Mouse (Mus musculus) midbrain, embryonic 11.5 days (tissue): ENCODE data around the gene Sinhcaf. TPM values are rescaled to one million over a fixed set of nuclear protein-coding genes. Genes with fewer than 3 reads are reported as not detected.

Experiments
- ATAC-seq: fragments of 200-750 bp; cut with Nextera tagmentation; 2 replicates; pipeline ENCODE4 v1.8.0; 2017; ENCODE audit warnings: moderate TSS enrichment, moderate library complexity; ENCODE audit not compliant: low FRiP score
- DNase-seq: peaks from one replicate; pipeline ENCODE4 v3.0.0; 2015; ENCODE audit warnings: low spot score; ENCODE audit errors: missing footprints
- H3K27ac ChIP-seq: fragments of 300-500 bp; sonication (generic); 2 replicates; pipeline ENCODE4 v1.5.1; 2014; ENCODE audit warnings: low read depth, low read length
- H3K27me3 ChIP-seq: fragments of 300-500 bp; sonication (generic); 2 replicates; pipeline ENCODE4 v1.6.1; 2014; ENCODE audit warnings: mild to moderate bottlenecking, low read length, moderate library complexity, mixed read lengths; ENCODE audit not compliant: control insufficient read depth, insufficient read depth
- H3K36me3 ChIP-seq: fragments of 300-500 bp; sonication (generic); 2 replicates; pipeline ENCODE4 v1.6.1; 2014; ENCODE audit warnings: mild to moderate bottlenecking, low read length, moderate library complexity, mixed read lengths; ENCODE audit not compliant: control insufficient read depth, insufficient read depth
- H3K4me1 ChIP-seq: fragments of 300-500 bp; sonication (generic); 2 replicates; pipeline ENCODE4 v1.6.1; 2014; ENCODE audit warnings: low read length; ENCODE audit not compliant: control insufficient read depth, insufficient read depth
- H3K4me2 ChIP-seq: fragments of 300-500 bp; sonication (generic); 2 replicates; pipeline ENCODE4 v1.6.1; 2014; ENCODE audit warnings: mild to moderate bottlenecking, moderate library complexity
- H3K4me3 ChIP-seq: fragments of 300-500 bp; sonication (generic); 2 replicates; pipeline ENCODE4 v1.5.1; 2014; ENCODE audit warnings: low read depth, low read length
- H3K9ac ChIP-seq: fragments of 300-500 bp; sonication (generic); 2 replicates; pipeline ENCODE4 v1.6.1; 2014; ENCODE audit warnings: low read length
- H3K9me3 ChIP-seq: fragments of 300-500 bp; sonication (generic); 2 replicates; pipeline ENCODE4 v1.6.1; 2016; ENCODE audit warnings: low read length; ENCODE audit not compliant: control insufficient read depth
- WGBS: fragments of 180-500 bp; shearing (Covaris S2); extraction: QIAGEN DNeasy Blood & Tissue Kit; methylation state at CpG from one replicate; pipeline ENCODE4 v1.1.7; 2014; 5-methylcytosine and 5-hydroxymethylcytosine counted together
- polyA plus RNA-seq: library from polyadenylated mRNA; unstranded; fragments of >200 nt; fragmentation: Nextera tagmentation; extraction: Ambion mirVana; gene quantifications from 2 replicates; pipeline ENCODE4 v1.2.1, GENCODE M21; 2014

The Sinhcaf gene
- polyA plus RNA-seq, 1 experiment from 2014 or later: 313 TPM

DNA sequence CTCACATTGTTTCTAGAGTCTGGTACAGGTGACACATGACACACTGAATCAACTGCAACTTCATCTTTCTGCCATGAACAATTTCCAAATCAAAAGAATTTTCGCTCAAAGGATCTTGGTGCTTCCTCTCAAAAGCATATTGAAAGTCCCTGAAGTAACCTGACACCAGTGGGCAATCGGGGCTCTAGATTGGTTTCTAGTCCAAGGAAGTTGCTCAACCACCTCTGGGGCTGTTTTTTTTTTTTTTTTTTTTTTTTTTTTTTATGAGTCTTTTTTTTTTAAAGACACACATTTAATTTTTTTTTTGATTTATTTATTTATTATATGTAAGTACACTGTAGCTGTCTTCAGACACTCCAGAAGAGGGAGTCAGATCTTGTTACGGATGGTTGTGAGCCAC, 34.2 kb upstream of the Sinhcaf start:
- Histone ChIP-seq H3K27ac (no peak overlapping the region), H3K9ac (no peak overlapping the region), H3K27me3 (no peaks in the 10 kb centered on the region), H3K36me3 (no peaks in the 10 kb centered on the region), H3K4me1 (no peaks in the 10 kb centered on the region), H3K4me3 (no peak overlapping the region), H3K4me2 (no peak overlapping the region), H3K9me3 (no peaks in the 10 kb centered on the region)
- DNase-seq (no peak), ATAC-seq (no peak)
- 90% methylated on average over 3 of the region's 3 CpGs for WGBS

DNA sequence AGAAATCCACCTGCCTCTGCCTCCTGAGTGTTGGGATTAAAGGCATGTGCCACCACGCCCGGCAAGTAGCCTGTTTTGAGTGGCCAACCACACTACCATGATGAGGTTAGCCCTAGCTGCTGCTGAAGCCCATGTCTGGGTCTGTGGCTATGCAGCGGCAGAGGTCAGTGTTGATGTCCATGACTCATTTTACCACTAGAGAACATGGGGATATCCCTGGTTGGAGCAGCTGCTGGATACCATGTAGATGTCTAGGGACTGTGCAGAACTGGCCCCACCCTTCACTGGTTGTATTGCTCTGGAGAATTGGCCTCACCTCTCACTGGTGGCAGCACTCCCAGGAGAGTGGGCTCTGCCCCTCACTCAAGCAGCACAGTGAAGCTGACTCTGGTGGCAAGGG, 28.8 kb upstream of the Sinhcaf start:
- no peaks in the 10 kb centered on the region for H3K9me3 ChIP-seq
- no peaks in the 10 kb centered on the region for H3K36me3 ChIP-seq
- no peak for ATAC-seq
- H3K27me3 ChIP-seq: no peaks in the 10 kb centered on the region
- no peak for DNase-seq
- no peak overlapping the region for H3K27ac ChIP-seq
- no peak overlapping the region for H3K4me2 ChIP-seq
- no peak overlapping the region for H3K9ac ChIP-seq
- 87% methylated on average over 3 of the region's 3 CpGs for whole genome bisulfite sequencing
- no peak overlapping the region for H3K4me3 ChIP-seq
- peaks cover 6% of the 10 kb centered on the region for H3K4me1 ChIP-seq

GRCm38 (mm10) chr6:148972891-148973290, 26.6 kb upstream of the Sinhcaf start:
- WGBS: 82% methylated on average over 2 of the region's 2 CpGs
- Histone ChIP-seq H3K9me3 (no peaks in the 10 kb centered on the region), H3K4me3 (no peak overlapping the region), H3K4me2 (no peak overlapping the region), H3K9ac (no peak overlapping the region), H3K27ac (no peak overlapping the region), H3K36me3 (no peaks in the 10 kb centered on the region), H3K4me1 (peaks cover 6% of the 10 kb centered on the region), H3K27me3 (no peaks in the 10 kb centered on the region)
- no peak for ATAC-seq
- no peak for DNase-seq

GRCm38 (mm10) chr6:148972059-148972848, 26.0 kb upstream of the Sinhcaf start:
- no peaks in the 10 kb centered on the region for H3K36me3 ChIP-seq
- no peaks in the 10 kb centered on the region for H3K9me3 ChIP-seq
- 21% methylated on average over 9 of the region's 9 CpGs for WGBS
- no peaks in the 10 kb centered on the region for H3K27me3 ChIP-seq
- H3K4me3 ChIP-seq: no peak overlapping the region
- H3K4me2 ChIP-seq: no peak overlapping the region
- no peak overlapping the region for H3K9ac ChIP-seq
- DNase-seq: no peak
- no peak for ATAC-seq
- H3K27ac ChIP-seq: no peak overlapping the region
- peaks cover 6% of the 10 kb centered on the region for H3K4me1 ChIP-seq

GRCm38 (mm10) chr6:148971385-148971940, 25.2 kb upstream of the Sinhcaf start:
- H3K4me3 ChIP-seq: no peak overlapping the region
- H3K4me1 ChIP-seq: peaks cover 6% of the 10 kb centered on the region
- DNase-seq: no peak
- H3K9ac ChIP-seq: no peak overlapping the region
- no peak for ATAC-seq
- no peak overlapping the region for H3K27ac ChIP-seq
- WGBS: 33% methylated on average over 9 of the region's 9 CpGs
- no peaks in the 10 kb centered on the region for H3K9me3 ChIP-seq
- no peaks in the 10 kb centered on the region for H3K36me3 ChIP-seq
- no peaks in the 10 kb centered on the region for H3K27me3 ChIP-seq
- no peak overlapping the region for H3K4me2 ChIP-seq

DNA sequence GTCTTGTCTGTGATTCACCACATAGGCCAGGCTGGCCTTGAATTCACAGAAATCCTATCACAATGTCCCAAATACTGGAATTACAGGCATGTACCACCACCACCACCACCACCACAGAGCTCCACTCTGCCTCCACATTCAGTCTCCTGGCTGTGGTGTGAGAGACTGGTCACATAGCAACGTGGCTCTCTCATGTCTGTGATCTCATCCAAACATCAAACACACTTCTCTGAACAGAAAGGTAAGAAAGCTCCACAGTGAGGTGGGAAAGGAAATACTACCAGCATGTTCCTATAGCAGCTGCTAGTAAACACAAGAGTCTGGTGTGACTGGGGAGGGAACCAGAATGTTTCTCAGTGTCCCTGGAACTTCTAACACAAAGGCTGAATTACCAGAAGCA, 15.0 kb upstream of the Sinhcaf start:
- no peak overlapping the region for H3K4me3 ChIP-seq
- no peak for DNase-seq
- H3K36me3 ChIP-seq: no peaks in the 10 kb centered on the region
- H3K4me2 ChIP-seq: no peak overlapping the region
- H3K27me3 ChIP-seq: no peaks in the 10 kb centered on the region
- no peak for ATAC-seq
- H3K4me1 ChIP-seq: no peaks in the 10 kb centered on the region
- no peak overlapping the region for H3K9ac ChIP-seq
- WGBS: 53% methylated on average over 1 of the region's 1 CpGs
- no peak overlapping the region for H3K27ac ChIP-seq
- H3K9me3 ChIP-seq: no peaks in the 10 kb centered on the region

DNA sequence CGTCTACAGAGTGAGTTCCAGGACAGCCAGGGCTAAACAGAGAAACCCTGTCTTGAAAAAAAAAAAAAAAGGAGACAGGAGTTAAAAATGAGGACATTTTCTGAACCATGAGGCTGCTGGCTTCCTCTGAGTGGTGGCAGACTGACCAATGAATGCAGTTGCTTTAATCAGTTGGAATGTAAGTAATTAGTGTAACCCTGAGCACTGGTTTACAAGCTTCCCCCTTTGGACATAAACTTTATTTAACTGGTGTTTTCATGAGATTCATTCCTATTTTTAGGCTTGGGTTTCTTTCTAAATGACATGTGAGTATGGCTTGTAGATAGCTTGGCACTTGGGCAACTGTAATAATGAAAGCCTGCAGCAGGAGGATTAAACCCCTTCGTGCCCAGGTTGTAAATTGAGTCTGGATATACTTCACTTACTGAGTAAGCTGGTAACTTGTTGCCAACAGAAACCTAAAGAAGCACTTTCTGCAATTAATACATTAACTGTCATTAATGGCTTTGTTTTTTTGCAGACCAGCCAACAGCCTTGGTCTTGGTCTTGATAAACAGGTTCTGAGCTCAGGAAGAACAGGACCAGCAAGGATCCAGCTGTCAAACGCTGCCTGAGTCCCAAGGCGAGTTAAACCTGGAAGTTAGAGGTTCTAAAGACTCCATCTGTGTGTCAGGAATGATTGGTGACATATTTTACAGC, 13.4 kb upstream of the Sinhcaf start:
- no peaks in the 10 kb centered on the region for H3K4me1 ChIP-seq
- WGBS: 73% methylated on average over 4 of the region's 4 CpGs
- DNase-seq: no peak
- H3K4me3 ChIP-seq: no peak overlapping the region
- no peaks in the 10 kb centered on the region for H3K36me3 ChIP-seq
- H3K27me3 ChIP-seq: no peaks in the 10 kb centered on the region
- ATAC-seq: no peak
- no peak overlapping the region for H3K27ac ChIP-seq
- H3K4me2 ChIP-seq: no peak overlapping the region
- no peak overlapping the region for H3K9ac ChIP-seq
- no peaks in the 10 kb centered on the region for H3K9me3 ChIP-seq

DNA sequence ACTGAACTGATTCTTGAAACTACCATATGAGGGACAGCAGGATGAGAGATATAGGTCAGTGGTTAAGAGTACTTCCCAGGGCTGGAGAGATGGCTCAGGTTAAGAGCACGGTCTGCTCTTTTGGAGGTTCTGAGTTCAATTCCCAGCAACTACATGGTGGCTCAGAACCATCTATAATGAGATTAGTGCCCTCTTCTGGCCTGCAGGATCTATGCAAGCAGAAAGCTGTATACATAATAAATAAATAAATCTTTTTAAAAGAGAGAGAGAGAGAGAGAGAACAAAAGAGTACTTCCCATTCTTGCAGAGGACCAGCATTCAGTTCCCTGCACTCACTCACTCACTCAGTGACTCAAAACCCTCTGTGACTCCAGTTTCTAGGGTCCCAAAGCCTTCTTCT, 12.4 kb upstream of the Sinhcaf start:
- Histone ChIP-seq H3K27ac (no peak overlapping the region), H3K9ac (no peak overlapping the region), H3K4me1 (no peaks in the 10 kb centered on the region), H3K4me2 (no peak overlapping the region), H3K36me3 (no peaks in the 10 kb centered on the region), H3K27me3 (no peaks in the 10 kb centered on the region), H3K9me3 (no peaks in the 10 kb centered on the region), H3K4me3 (no peak overlapping the region)
- ATAC-seq (no peak), DNase-seq (no peak)
- WGBS: 88% methylated on average over 1 of the region's 1 CpGs

GRCm38 (mm10) chr6:148957046-148957445, 10.8 kb upstream of the Sinhcaf start:
- Histone ChIP-seq H3K4me2 (no peak overlapping the region), H3K4me3 (no peak overlapping the region), H3K27ac (no peak overlapping the region), H3K27me3 (no peaks in the 10 kb centered on the region), H3K4me1 (no peaks in the 10 kb centered on the region), H3K9ac (no peak overlapping the region), H3K36me3 (no peaks in the 10 kb centered on the region), H3K9me3 (no peaks in the 10 kb centered on the region)
- WGBS: 77% methylated on average over 3 of the region's 3 CpGs
- no peak for DNase-seq
- no peak for ATAC-seq
